26 mouse cellular contexts compared by ENCODE assay signal in the genomic region with DNA sequence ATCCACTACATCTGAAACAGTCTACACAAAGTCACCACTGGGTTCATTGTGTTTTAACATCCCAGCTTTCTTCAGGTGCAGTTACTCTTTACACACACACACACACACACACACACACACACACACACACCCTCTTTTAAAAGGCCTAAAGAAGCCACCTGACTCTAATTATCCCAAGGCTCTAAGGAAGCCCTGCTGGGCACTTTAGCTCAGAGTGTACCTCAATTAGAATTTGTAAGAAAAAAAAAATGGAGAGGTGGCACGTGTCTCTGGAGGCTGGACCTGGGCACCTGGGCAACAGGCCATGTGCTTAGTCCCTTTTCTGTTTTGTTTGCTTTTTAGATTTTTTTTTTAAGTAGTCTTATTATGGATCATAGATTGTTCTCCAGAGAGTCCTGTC. TPM values are rescaled to one million over a fixed set of nuclear protein-coding genes. Genes with fewer than 3 reads are reported as not detected.
DNase-seq lines count a peak whose midpoint lies in the region; ATAC-seq and TF ChIP-seq lines count a peak whose summit lies in the region.
"Had no signal": no experiment of that assay in that cellular context is flagged by ENCODE, and none has a peak within 500 bp of the region (broad histone marks: within the 10 kb centered on the region; RNA-seq: fewer than 3 reads in every experiment).

No protein-coding gene starts in this region.

- no peak overlapping the region for H3K4me2 ChIP-seq in midbrain, embryonic 15.5 days
- H3K4me2 ChIP-seq: embryonic facial prominence, embryonic 15.5 days; hindbrain, embryonic 12.5 days had no signal

- DNase-seq in lung, adult 18-20 months: peak; percentile 37 to 46
- no peak for DNase-seq in lung, adult 2 months
- DNase-seq in ES-E14 (ENCODE audit: low read depth, low spot score) (no peak), adipocyte (ENCODE audit: low spot score) (peak; percentile 45)
- DNase-seq in embryo, embryonic 9.5 days (ENCODE audit: extremely low spot score): no peak
- DNase-seq in right cerebral cortex, postnatal 4 days: no peak
- DNase-seq: adrenal gland, adult 8-10 months; adrenal gland, postnatal 36 days; B cell, adult 2 months; cerebellum, adult 2 months; cerebellum, postnatal 10 days; gastrocnemius, postnatal 36 days; heart, adult 11 months; heart, postnatal 10 days; heart, postnatal 4 days had no signal

- peak overlapping the region; percentile 88; the same call in 1 of the 2 replicates for H3K27ac ChIP-seq in ES-E14 (ENCODE audit: insufficient read depth, low read depth, low read length, poor library complexity, severe bottlenecking)
- no peak overlapping the region for H3K27ac ChIP-seq in midbrain, embryonic 15.5 days
- H3K27ac ChIP-seq: embryonic facial prominence, embryonic 15.5 days; forebrain, embryonic 10.5 days; hindbrain, embryonic 12.5 days had no signal

- H3K9ac ChIP-seq in ES-E14 (ENCODE audit: insufficient read depth, low read depth, low read length, poor library complexity, severe bottlenecking): no peak overlapping the region
- H3K9ac ChIP-seq in midbrain, embryonic 15.5 days: no peak overlapping the region
- H3K9ac ChIP-seq: embryonic facial prominence, embryonic 15.5 days; hindbrain, embryonic 12.5 days had no signal

- no peak for TF ChIP-seq POLR2A in lung, adult 2 months (IDR thresholded peaks at IDR 0.05; ENCODE audit: borderline replicate concordance, extremely low read depth, low read depth, low read length)

- peaks cover under 1% of the 10 kb centered on the region; the same call in 1 of the 2 replicates for H3K4me1 ChIP-seq in lung, adult 2 months (ENCODE audit: control insufficient read depth, insufficient read depth, low read length)
- H3K4me1 ChIP-seq in ES-E14 (ENCODE audit: control insufficient read depth in 2 of 2, insufficient read depth in 2 of 2, low read length in 2 of 2, poor library complexity in 1 of 2): peaks cover 8 to 16% of the 10 kb centered on the region in 2 experiments
- H3K4me1 ChIP-seq in midbrain, embryonic 15.5 days: peaks cover 15% of the 10 kb centered on the region

- H3K4me3 ChIP-seq in lung, adult 2 months (replicated peaks; ENCODE audit: extremely low read depth, low read depth, low read length): no peak overlapping the region
- H3K4me3 ChIP-seq in ES-E14 (ENCODE audit: insufficient read depth in 1 of 2, low read depth in 1 of 2, low read length in 2 of 2, poor library complexity in 1 of 2, severe bottlenecking in 1 of 2): no peak overlapping the region
- H3K4me3 ChIP-seq in midbrain, embryonic 15.5 days: no peak overlapping the region
- H3K4me3 ChIP-seq: embryonic facial prominence, embryonic 15.5 days; erythroblast, embryonic 14.5 days; forebrain, embryonic 10.5 days; hindbrain, embryonic 12.5 days had no signal

- in situ Hi-C loops in ES-E14 (cut with MboI; ENCODE audit: low sequenced_read_pairs in 2 of 2, unreplicated experiment in 2 of 2): loop anchor here in 1 of 2 experiments (5.0 kb wide), 1 partner anchor 660 kb away; no protein-coding TSS in a partner anchor

- no peak for TF ChIP-seq CTCF in lung, adult 2 months (IDR thresholded peaks at IDR 0.05; ENCODE audit: insufficient read depth, low read length)

- peaks cover 5% of the 10 kb centered on the region; the same call in 1 of the 2 replicates for H3K36me3 ChIP-seq in ES-E14 (ENCODE audit: control insufficient read depth, insufficient read depth, low read length, poor library complexity, severe bottlenecking)
- H3K36me3 ChIP-seq in midbrain, embryonic 15.5 days (replicated peaks): no peaks in the 10 kb centered on the region
- H3K36me3 ChIP-seq: embryonic facial prominence, embryonic 15.5 days; forebrain, embryonic 10.5 days; hindbrain, embryonic 12.5 days had no signal

- 51% methylated on average over 1 of the region's 1 CpGs for WGBS in lung, adult 2 months
- WGBS in midbrain, embryonic 15.5 days: 30% methylated on average over 1 of the region's 1 CpGs

- ATAC-seq in midbrain, embryonic 15.5 days (replicated peaks): no peak
- ATAC-seq: activated CD4-positive, CD25-positive, alpha-beta regulatory T cell, adult 4 months; CD4-positive, CD25-positive, alpha-beta regulatory T cell, adult 4 months; forebrain, embryonic 14.5 days; hindbrain, embryonic 16.5 days; inflammation-experienced regulatory T-cells, adult 6 months had no signal

- H3K9me3 ChIP-seq in ES-E14 (ENCODE audit: control insufficient read depth, insufficient read depth, low read depth, low read length): no peaks in the 10 kb centered on the region
- H3K9me3 ChIP-seq in midbrain, embryonic 15.5 days: no peaks in the 10 kb centered on the region
- H3K9me3 ChIP-seq: embryonic facial prominence, embryonic 15.5 days; forebrain, embryonic 10.5 days; hindbrain, embryonic 12.5 days had no signal

- no peaks in the 10 kb centered on the region; the same call in 1 of the 2 replicates for H3K27me3 ChIP-seq in midbrain, embryonic 15.5 days (replicated peaks)
- H3K27me3 ChIP-seq: embryonic facial prominence, embryonic 15.5 days; hindbrain, embryonic 12.5 days had no signal

TF ChIP-seq in ES-E14, 5 proteins besides CTCF, POLR2A, EP300 and RAD21:
- TF ChIP-seq MAFK (IDR thresholded peaks at IDR 0.05; ENCODE audit: insufficient read depth, low read depth, low read length): no peak
- TF ChIP-seq ZNF384 (IDR thresholded peaks at IDR 0.05; ENCODE audit: low read depth, low read length): peak; percentile 92

RNA-seq across cellular contexts. Expression of a gene that starts 3.0 kb away (rescaled TPM):
- 47.3 and 49.1 TPM in 2 replicates for polyA plus RNA-seq in lung, adult 2 months (2012; rRNA removed)
- 83.7 and 95.8 TPM in 2 replicates for total RNA-seq in ES-E14 (2012; rRNA removed)
- polyA plus RNA-seq in midbrain, embryonic 15.5 days (2015; fragmentation: Nextera tagmentation; extraction: Ambion mirVana): 40.5 and 41.1 TPM in 2 replicates

RNA-seq across cellular contexts. Expression of a gene that starts 9.8 kb away (rescaled TPM):
- 1.7 and 2.6 TPM in 2 replicates for polyA plus RNA-seq in lung, adult 2 months (2012; rRNA removed)
- total RNA-seq in ES-E14 (2012; rRNA removed): 3.2 and 5.5 TPM in 2 replicates
- polyA plus RNA-seq in midbrain, embryonic 15.5 days (2015; fragmentation: Nextera tagmentation; extraction: Ambion mirVana): 4.5 and 4.9 TPM in 2 replicates

RNA-seq across cellular contexts. Expression of a gene that starts 31.8 kb away (rescaled TPM):
- 60.7 and 67.3 TPM in 2 replicates for polyA plus RNA-seq in lung, adult 2 months (2012; rRNA removed)
- 40.6 and 53.9 TPM in 2 replicates for total RNA-seq in ES-E14 (2012; rRNA removed)
- 17.2 and 20.5 TPM in 2 replicates for polyA plus RNA-seq in midbrain, embryonic 15.5 days (2015; fragmentation: Nextera tagmentation; extraction: Ambion mirVana)

RNA-seq across cellular contexts. Expression of a gene that starts 35.2 kb away (rescaled TPM):
- 60.9 and 69.0 TPM in 2 replicates for polyA plus RNA-seq in lung, adult 2 months (2012; rRNA removed)
- total RNA-seq in ES-E14 (2012; rRNA removed): 135 and 139 TPM in 2 replicates
- polyA plus RNA-seq in midbrain, embryonic 15.5 days (2015; fragmentation: Nextera tagmentation; extraction: Ambion mirVana): 51.8 and 55.8 TPM in 2 replicates

RNA-seq across cellular contexts. Expression of a gene that starts 54.7 kb away (rescaled TPM):
- 6.0 and 6.4 TPM in 2 replicates for polyA plus RNA-seq in lung, adult 2 months (2012; rRNA removed)
- 0.09 TPM in 1 of 2 replicates, not detected in the other for total RNA-seq in ES-E14 (2012; rRNA removed)
- polyA plus RNA-seq in midbrain, embryonic 15.5 days (2015; fragmentation: Nextera tagmentation; extraction: Ambion mirVana): 0.05 TPM in 1 of 2 replicates, not detected in the other
- polyA plus RNA-seq: CD4-positive, CD25-positive, alpha-beta regulatory T cell, adult 4 months; embryonic facial prominence, embryonic 11.5 days; forebrain, embryonic 10.5 days; forebrain, embryonic 14.5 days had no signal

Comparison
In these comparisons a context has a peak if more than half of its experiments do, and no peak if none do; other contexts are left out.
1. DNase-seq: peak in lung, adult 18-20 months (2 of 2) and adipocyte (single experiment); none in lung, adult 2 months (single experiment), ES-E14 (single experiment), embryo, embryonic 9.5 days (single experiment) and right cerebral cortex, postnatal 4 days (single experiment).